Mouse (Mus musculus): Measurements from ENCODE around the gene Dtd2. TPM values are rescaled to one million over a fixed set of nuclear protein-coding genes. Genes with fewer than 3 reads are reported as not detected.

Dtd2 gene
- total and polyA plus RNA-seq, 3 experiments = 12.1 to 31.5 (median 12.8) TPM

GRCm38 (mm10) chr12:52032276-52032675, 26.0 kb upstream of the Dtd2 start:
- TF ChIP-seq GATA1 (IDR thresholded peaks at IDR 0.05; ENCODE audit: borderline replicate concordance, low read length) (no peak), CTCF (IDR thresholded peaks at IDR 0.05; ENCODE audit: low read depth, low read length) (no peak), GATA2 (IDR thresholded peaks at IDR 0.05; ENCODE audit: borderline replicate concordance, low read depth, low read length) (no peak), TAL1 (conservative IDR thresholded peaks at IDR 0.05; ENCODE audit: low read depth, low read length) (no peak), POLR2AphosphoS5 (IDR thresholded peaks at IDR 0.05; ENCODE audit: insufficient replicate concordance, low read depth, low read length) (no peak)
- H3K36me3 ChIP-seq (replicated peaks) = no peaks in the 10 kb centered on the region
- H3K27me3 ChIP-seq (ENCODE audit: insufficient read depth, low read length) = peaks cover 3% of the 10 kb centered on the region; the same call in 1 of the 2 replicates
- no peak overlapping the region for H3K4me3 ChIP-seq (ENCODE audit: low read depth, low read length)
- H3K9me3 ChIP-seq (replicated peaks) = no peaks in the 10 kb centered on the region
- H3K4me1 ChIP-seq (ENCODE audit: insufficient read depth, low read depth, low read length) = no peaks in the 10 kb centered on the region
- DNase-seq (ENCODE audit: low spot score) = no peak
- no peak for ATAC-seq (ENCODE audit: extremely low read depth, insufficient number of reproducible peaks, low FRiP score, poor library complexity, severe bottlenecking)

- no peak for DNase-seq (ENCODE audit: low spot score)
- no peak within 1 kb of the TSS for H3K4me3 ChIP-seq (ENCODE audit: low read depth, low read length)
Observed at GRCm38 (mm10) chr12:52027963-52028362, 21.7 kb upstream of the Dtd2 start, which contains the start of gene Gpr33. Gpr33 (minus strand) TSS chr12:52028063.

GRCm38 (mm10) chr12:52014494-52015029, 8.3 kb upstream of the Dtd2 start:
- H3K27me3 ChIP-seq (ENCODE audit: insufficient read depth, low read length) = peaks cover 14% of the 10 kb centered on the region
- no peak overlapping the region for H3K4me3 ChIP-seq (ENCODE audit: low read depth, low read length)
- no peaks in the 10 kb centered on the region for H3K9me3 ChIP-seq (replicated peaks)
- no peak for TF ChIP-seq POLR2AphosphoS5 (IDR thresholded peaks at IDR 0.05; ENCODE audit: insufficient replicate concordance, low read depth, low read length)
- no peak for ATAC-seq (ENCODE audit: extremely low read depth, insufficient number of reproducible peaks, low FRiP score, poor library complexity, severe bottlenecking)
- no peak for DNase-seq (ENCODE audit: low spot score)
- no peaks in the 10 kb centered on the region for H3K36me3 ChIP-seq (replicated peaks)
- peaks cover 3% of the 10 kb centered on the region; the same call in 1 of the 2 replicates for H3K4me1 ChIP-seq (ENCODE audit: insufficient read depth, low read depth, low read length)

More at GRCm38 (mm10) chr12:52027963-52028362, 21.7 kb upstream of the Dtd2 start, which contains the start of gene Gpr33:
- TF ChIP-seq POLR2AphosphoS5 (IDR thresholded peaks at IDR 0.05; ENCODE audit: insufficient replicate concordance, low read depth, low read length) (no peak), GATA2 (IDR thresholded peaks at IDR 0.05; ENCODE audit: borderline replicate concordance, low read depth, low read length) (no peak), TAL1 (conservative IDR thresholded peaks at IDR 0.05; ENCODE audit: low read depth, low read length) (no peak), CTCF (IDR thresholded peaks at IDR 0.05; ENCODE audit: low read depth, low read length) (no peak), GATA1 (IDR thresholded peaks at IDR 0.05; ENCODE audit: borderline replicate concordance, low read length) (no peak)
- no peak for ATAC-seq (ENCODE audit: extremely low read depth, insufficient number of reproducible peaks, low FRiP score, poor library complexity, severe bottlenecking)
- H3K36me3 ChIP-seq (replicated peaks) = no peaks in the 10 kb centered on the region
- no peaks in the 10 kb centered on the region for H3K4me1 ChIP-seq (ENCODE audit: insufficient read depth, low read depth, low read length)
- H3K27me3 ChIP-seq (ENCODE audit: insufficient read depth, low read length) = peaks cover 3% of the 10 kb centered on the region; the same call in 1 of the 2 replicates
- H3K9me3 ChIP-seq (replicated peaks) = no peaks in the 10 kb centered on the region

GRCm38 (mm10) chr12:52014044-52014443, 7.7 kb upstream of the Dtd2 start:
- Histone ChIP-seq H3K9me3 (replicated peaks) (no peaks in the 10 kb centered on the region), H3K4me3 (ENCODE audit: low read depth, low read length) (no peak overlapping the region), H3K4me1 (ENCODE audit: insufficient read depth, low read depth, low read length) (peaks cover 3% of the 10 kb centered on the region; the same call in 1 of the 2 replicates), H3K36me3 (replicated peaks) (no peaks in the 10 kb centered on the region), H3K27me3 (ENCODE audit: insufficient read depth, low read length) (peaks cover 17% of the 10 kb centered on the region)
- DNase-seq (ENCODE audit: low spot score) (no peak), ATAC-seq (ENCODE audit: extremely low read depth, insufficient number of reproducible peaks, low FRiP score, poor library complexity, severe bottlenecking) (no peak)
- no peak for TF ChIP-seq TAL1 (conservative IDR thresholded peaks at IDR 0.05; ENCODE audit: low read depth, low read length)
- TF ChIP-seq GATA1 (IDR thresholded peaks at IDR 0.05; ENCODE audit: borderline replicate concordance, low read length) = no peak
- no peak for TF ChIP-seq CTCF (IDR thresholded peaks at IDR 0.05; ENCODE audit: low read depth, low read length)
- no peak for TF ChIP-seq POLR2AphosphoS5 (IDR thresholded peaks at IDR 0.05; ENCODE audit: insufficient replicate concordance, low read depth, low read length)
- TF ChIP-seq GATA2 (IDR thresholded peaks at IDR 0.05; ENCODE audit: borderline replicate concordance, low read depth, low read length) = no peak

GRCm38 (mm10) chr12:52013274-52013673, 7.0 kb upstream of the Dtd2 start:
- TF ChIP-seq GATA2 (IDR thresholded peaks at IDR 0.05; ENCODE audit: borderline replicate concordance, low read depth, low read length) = no peak
- TF ChIP-seq POLR2AphosphoS5 (IDR thresholded peaks at IDR 0.05; ENCODE audit: insufficient replicate concordance, low read depth, low read length) = no peak
- TF ChIP-seq GATA1 (IDR thresholded peaks at IDR 0.05; ENCODE audit: borderline replicate concordance, low read length) = no peak
- no peak for TF ChIP-seq CTCF (IDR thresholded peaks at IDR 0.05; ENCODE audit: low read depth, low read length)
- no peak for TF ChIP-seq TAL1 (conservative IDR thresholded peaks at IDR 0.05; ENCODE audit: low read depth, low read length)
- H3K4me3 ChIP-seq (ENCODE audit: low read depth, low read length) = no peak overlapping the region
- H3K36me3 ChIP-seq (replicated peaks) = no peaks in the 10 kb centered on the region
- H3K9me3 ChIP-seq (replicated peaks) = no peaks in the 10 kb centered on the region
- no peak for ATAC-seq (ENCODE audit: extremely low read depth, insufficient number of reproducible peaks, low FRiP score, poor library complexity, severe bottlenecking)
- H3K27me3 ChIP-seq (ENCODE audit: insufficient read depth, low read length) = peaks cover 17% of the 10 kb centered on the region
- DNase-seq (ENCODE audit: low spot score) = no peak
- H3K4me1 ChIP-seq (ENCODE audit: insufficient read depth, low read depth, low read length) = peaks cover 3% of the 10 kb centered on the region; the same call in 1 of the 2 replicates

- no peaks in the 10 kb centered on the region for H3K36me3 ChIP-seq (replicated peaks)
- peaks cover 3% of the 10 kb centered on the region; the same call in 1 of the 2 replicates for H3K4me1 ChIP-seq (ENCODE audit: insufficient read depth, low read depth, low read length)
- no peaks in the 10 kb centered on the region for H3K9me3 ChIP-seq (replicated peaks)
- no peak for TF ChIP-seq GATA2 (IDR thresholded peaks at IDR 0.05; ENCODE audit: borderline replicate concordance, low read depth, low read length)
- DNase-seq (ENCODE audit: low spot score) (no peak), ATAC-seq (ENCODE audit: extremely low read depth, insufficient number of reproducible peaks, low FRiP score, poor library complexity, severe bottlenecking) (no peak)
- H3K27me3 ChIP-seq (ENCODE audit: insufficient read depth, low read length) = peaks cover 12% of the 10 kb centered on the region
- H3K4me3 ChIP-seq (ENCODE audit: low read depth, low read length) = no peak overlapping the region
Observed at GRCm38 (mm10) chr12:52012159-52012558, 5.9 kb upstream of the Dtd2 start.

- no peak overlapping the region for H3K4me3 ChIP-seq (ENCODE audit: low read depth, low read length)
- no peaks in the 10 kb centered on the region for H3K9me3 ChIP-seq (replicated peaks)
- H3K4me1 ChIP-seq (ENCODE audit: insufficient read depth, low read depth, low read length) = peaks cover 6% of the 10 kb centered on the region; the same call in 1 of the 2 replicates
- H3K36me3 ChIP-seq (replicated peaks) = no peaks in the 10 kb centered on the region
- TF ChIP-seq TAL1 (conservative IDR thresholded peaks at IDR 0.05; ENCODE audit: low read depth, low read length) (no peak), POLR2AphosphoS5 (IDR thresholded peaks at IDR 0.05; ENCODE audit: insufficient replicate concordance, low read depth, low read length) (no peak), GATA1 (IDR thresholded peaks at IDR 0.05; ENCODE audit: borderline replicate concordance, low read length) (no peak)
- DNase-seq (ENCODE audit: low spot score) = no peak
- H3K27me3 ChIP-seq (ENCODE audit: insufficient read depth, low read length) = peaks cover 8% of the 10 kb centered on the region
- ATAC-seq (ENCODE audit: extremely low read depth, insufficient number of reproducible peaks, low FRiP score, poor library complexity, severe bottlenecking) = no peak
Observed at GRCm38 (mm10) chr12:52010630-52010961, 4.3 kb upstream of the Dtd2 start.
